Mouse (Mus musculus): ENCODE measurements around the gene Psmc4. TPM values are rescaled to one million over a fixed set of nuclear protein-coding genes. Genes with fewer than 3 reads are reported as not detected.

Psmc4 gene
- polyA plus RNA-seq, 1 experiment from 2014 or later = 380 TPM

DNA sequence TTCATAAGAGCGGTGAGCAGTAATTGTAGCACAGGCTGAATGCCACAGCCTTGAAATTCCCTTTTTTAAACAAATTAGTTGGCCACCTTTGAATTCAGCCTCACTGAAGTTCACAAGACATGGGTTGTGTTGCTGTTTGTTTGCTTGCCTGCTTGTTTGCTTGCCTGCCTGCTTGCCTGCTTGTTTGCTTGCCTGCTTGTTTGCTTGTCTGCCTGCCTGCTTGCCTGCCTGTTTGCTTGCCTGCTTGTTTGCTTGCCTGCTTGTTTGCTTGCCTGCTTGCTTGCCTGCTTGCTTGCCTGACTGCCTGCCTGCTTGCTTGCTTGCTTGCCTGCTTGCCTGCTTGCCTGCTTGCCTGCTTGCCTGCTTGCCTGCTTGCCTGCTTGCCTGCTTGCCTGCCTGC, 10.1 kb upstream of the Psmc4 start:
- H3K27ac ChIP-seq (ENCODE audit: low read depth, low read length) = no peak overlapping the region
- H3K36me3 ChIP-seq (ENCODE audit: control insufficient read depth, insufficient read depth, low read length) = no peaks in the 10 kb centered on the region
- ATAC-seq (no peak), DNase-seq (ENCODE audit: low spot score) (no peak)
- no peaks in the 10 kb centered on the region for H3K9me3 ChIP-seq (replicated peaks; ENCODE audit: control insufficient read depth, low read length)
- no peaks in the 10 kb centered on the region for H3K27me3 ChIP-seq (replicated peaks; ENCODE audit: control insufficient read depth, insufficient read depth, low read length)
- H3K4me1 ChIP-seq (ENCODE audit: control insufficient read depth, insufficient read depth, low read length) = no peaks in the 10 kb centered on the region
- H3K9ac ChIP-seq (ENCODE audit: low read length) = no peak overlapping the region
- 87% methylated on average over 1 of the region's 1 CpGs for WGBS
- H3K4me3 ChIP-seq (ENCODE audit: low read depth, low read length) = no peak overlapping the region
- no peak overlapping the region for H3K4me2 ChIP-seq (ENCODE audit: low read length)

- H3K27ac ChIP-seq (ENCODE audit: low read depth, low read length) = no peak overlapping the region
- peaks cover 5% of the 10 kb centered on the region for H3K36me3 ChIP-seq (ENCODE audit: control insufficient read depth, insufficient read depth, low read length)
- 84% methylated on average over 6 of the region's 6 CpGs for WGBS
- H3K4me1 ChIP-seq (ENCODE audit: control insufficient read depth, insufficient read depth, low read length) = no peaks in the 10 kb centered on the region; the same call in none of the 2 replicates
- DNase-seq (ENCODE audit: low spot score) = no peak
- H3K9me3 ChIP-seq (replicated peaks; ENCODE audit: control insufficient read depth, low read length) = no peaks in the 10 kb centered on the region
- no peak for ATAC-seq
- H3K27me3 ChIP-seq (replicated peaks; ENCODE audit: control insufficient read depth, insufficient read depth, low read length) = no peaks in the 10 kb centered on the region
- no peak overlapping the region for H3K4me2 ChIP-seq (ENCODE audit: low read length)
- H3K9ac ChIP-seq (ENCODE audit: low read length) = no peak overlapping the region
- no peak overlapping the region for H3K4me3 ChIP-seq (ENCODE audit: low read depth, low read length)
Measured at GRCm38 (mm10) chr7:28053046-28053930, 3.4 kb upstream of the Psmc4 start.

GRCm38 (mm10) chr7:28050584-28050983, 683 bp upstream of the Psmc4 start:
- no peaks in the 10 kb centered on the region for H3K9me3 ChIP-seq (replicated peaks; ENCODE audit: control insufficient read depth, low read length)
- no peak overlapping the region for H3K27ac ChIP-seq (ENCODE audit: low read depth, low read length)
- ATAC-seq = no peak; the same call in 1 of the 2 replicates
- 60% methylated on average over 17 of the region's 17 CpGs for WGBS
- DNase-seq (ENCODE audit: low spot score) = no peak
- H3K4me2 ChIP-seq (ENCODE audit: low read length) = peak overlapping the region; percentile 30; the same call in 1 of the 2 replicates
- 0 out of 2 replicates have a peak overlapping the region, but pooled peaks have one; percentile 1 for H3K4me3 ChIP-seq (ENCODE audit: low read depth, low read length)
- H3K9ac ChIP-seq (ENCODE audit: low read length) = peak overlapping the region; percentile 18; the same call in 1 of the 2 replicates
- no peaks in the 10 kb centered on the region; the same call in none of the 2 replicates for H3K4me1 ChIP-seq (ENCODE audit: control insufficient read depth, insufficient read depth, low read length)
- peaks cover 32% of the 10 kb centered on the region for H3K36me3 ChIP-seq (ENCODE audit: control insufficient read depth, insufficient read depth, low read length)
- no peaks in the 10 kb centered on the region for H3K27me3 ChIP-seq (replicated peaks; ENCODE audit: control insufficient read depth, insufficient read depth, low read length)

DNA sequence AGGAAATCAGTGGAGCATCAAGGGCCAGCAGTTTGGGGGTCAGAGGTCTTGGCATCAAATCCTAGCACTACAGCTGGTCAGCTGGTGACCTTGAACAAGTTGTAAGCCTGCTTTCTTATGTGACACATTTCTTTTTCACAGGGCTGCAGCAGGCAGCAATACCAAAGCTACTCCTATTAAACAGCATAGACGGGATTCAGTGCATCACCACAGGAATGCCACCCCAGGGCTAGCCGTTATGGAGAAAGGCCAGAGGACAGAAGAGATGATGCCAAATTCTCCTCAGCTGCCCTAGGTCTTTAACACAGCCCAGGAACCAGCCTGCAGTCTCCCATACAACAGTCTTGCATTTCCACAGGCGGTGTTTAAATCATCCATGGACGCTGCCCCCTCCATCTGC, 5.4 kb downstream of the Psmc4 start:
- ATAC-seq (no peak), DNase-seq (ENCODE audit: low spot score) (no peak)
- WGBS = 93% methylated on average over 4 of the region's 4 CpGs
- Histone ChIP-seq H3K4me2 (ENCODE audit: low read length) (no peak overlapping the region), H3K36me3 (ENCODE audit: control insufficient read depth, insufficient read depth, low read length) (peaks cover 91% of the 10 kb centered on the region), H3K27ac (ENCODE audit: low read depth, low read length) (no peak overlapping the region), H3K9me3 (replicated peaks; ENCODE audit: control insufficient read depth, low read length) (no peaks in the 10 kb centered on the region), H3K27me3 (replicated peaks; ENCODE audit: control insufficient read depth, insufficient read depth, low read length) (no peaks in the 10 kb centered on the region), H3K4me1 (ENCODE audit: control insufficient read depth, insufficient read depth, low read length) (no peaks in the 10 kb centered on the region; the same call in none of the 2 replicates), H3K4me3 (ENCODE audit: low read depth, low read length) (no peak overlapping the region), H3K9ac (ENCODE audit: low read length) (no peak overlapping the region)

- peak overlapping the region; percentile 91 for H3K4me2 ChIP-seq (ENCODE audit: low read length)
- WGBS = 20% methylated on average over 7 of the region's 7 CpGs
- 0 out of 2 replicates have a peak overlapping the region, but pooled peaks have one; percentile 14 for H3K27ac ChIP-seq (ENCODE audit: low read depth, low read length)
- peak overlapping the region; percentile 65 for H3K4me3 ChIP-seq (ENCODE audit: low read depth, low read length)
- H3K36me3 ChIP-seq (ENCODE audit: control insufficient read depth, insufficient read depth, low read length) = 0 out of 2 replicates have a peak, but pooled peaks cover 8% of the 10 kb centered on the region
- no peaks in the 10 kb centered on the region for H3K9me3 ChIP-seq (replicated peaks; ENCODE audit: control insufficient read depth, low read length)
- H3K27me3 ChIP-seq (replicated peaks; ENCODE audit: control insufficient read depth, insufficient read depth, low read length) = no peaks in the 10 kb centered on the region
- H3K4me1 ChIP-seq (ENCODE audit: control insufficient read depth, insufficient read depth, low read length) = peaks cover 4% of the 10 kb centered on the region; the same call in 1 of the 2 replicates
- peak overlapping the region; percentile 88 for H3K9ac ChIP-seq (ENCODE audit: low read length)
- no peak for DNase-seq (ENCODE audit: low spot score)
- peak; percentile 44 for ATAC-seq
Measured at GRCm38 (mm10) chr7:28014445-28014810, 35.5 kb downstream of the Psmc4 start.

DNA sequence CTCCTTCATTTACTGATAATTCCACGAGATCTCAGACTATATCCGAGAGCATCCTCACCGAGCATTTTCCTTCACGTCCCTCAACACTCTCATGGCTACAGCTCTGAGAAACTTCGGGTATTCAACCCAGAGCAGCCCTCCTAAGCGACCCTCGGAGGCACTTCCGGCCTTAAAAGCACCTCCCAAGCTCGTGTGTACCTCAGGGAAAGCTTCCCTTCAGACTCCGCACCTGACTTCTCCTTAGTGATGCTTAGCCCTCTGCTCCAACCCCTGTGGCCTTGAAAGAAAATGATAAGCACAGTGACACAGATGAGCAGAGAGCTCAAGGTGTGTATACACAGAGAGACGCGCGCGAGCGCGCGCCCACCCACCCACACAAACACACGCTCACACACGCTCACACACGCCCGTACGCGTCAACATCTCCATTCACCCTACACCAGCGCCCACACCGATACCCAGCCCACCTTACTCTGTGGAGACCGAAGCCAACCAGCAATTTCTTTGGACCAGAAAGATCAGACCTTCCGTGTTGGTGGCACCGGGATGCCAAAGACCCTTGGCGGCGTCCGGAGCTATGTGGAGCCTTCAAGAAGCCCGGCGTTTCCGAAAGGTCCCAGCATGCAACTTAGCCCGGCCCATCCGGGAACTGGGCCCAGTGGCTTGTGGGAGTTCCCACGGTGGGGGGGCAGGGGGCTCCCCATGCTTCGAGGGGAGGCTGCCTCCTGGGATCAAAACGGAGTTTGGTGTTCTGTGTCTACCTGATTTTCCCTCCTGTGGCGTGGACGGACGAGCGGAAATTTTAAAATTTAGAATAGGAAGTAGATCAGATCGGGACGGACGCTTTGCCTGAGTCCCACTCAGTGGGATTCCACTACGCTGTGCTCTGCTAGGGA, 36.1 kb downstream of the Psmc4 start, which contains the start of gene Zfp850:
Gene Zfp850 (minus strand): TSS at position 567 of the 896 bp plus-strand sequence.
- Histone ChIP-seq H3K9me3 (replicated peaks; ENCODE audit: control insufficient read depth, low read length) (no peaks in the 10 kb centered on the region), H3K27me3 (replicated peaks; ENCODE audit: control insufficient read depth, insufficient read depth, low read length) (no peaks in the 10 kb centered on the region), H3K9ac (ENCODE audit: low read length) (peak within 1 kb of the TSS; percentile 88), H3K4me3 (ENCODE audit: low read depth, low read length) (peak within 1 kb of the TSS; percentile 65), H3K4me1 (ENCODE audit: control insufficient read depth, insufficient read depth, low read length) (peaks cover 4% of the 10 kb centered on the region; the same call in 1 of the 2 replicates), H3K27ac (ENCODE audit: low read depth, low read length) (peak within 1 kb of the TSS; percentile 14; the same call in 1 of the 2 replicates), H3K4me2 (ENCODE audit: low read length) (peak within 1 kb of the TSS; percentile 91), H3K36me3 (ENCODE audit: control insufficient read depth, insufficient read depth, low read length) (0 out of 2 replicates have a peak, but pooled peaks cover 8% of the 10 kb centered on the region)
- ATAC-seq (peak; percentile 97), DNase-seq (ENCODE audit: low spot score) (peak; percentile 90)
- under 1% methylated on average over 47 of the region's 47 CpGs for WGBS

DNA sequence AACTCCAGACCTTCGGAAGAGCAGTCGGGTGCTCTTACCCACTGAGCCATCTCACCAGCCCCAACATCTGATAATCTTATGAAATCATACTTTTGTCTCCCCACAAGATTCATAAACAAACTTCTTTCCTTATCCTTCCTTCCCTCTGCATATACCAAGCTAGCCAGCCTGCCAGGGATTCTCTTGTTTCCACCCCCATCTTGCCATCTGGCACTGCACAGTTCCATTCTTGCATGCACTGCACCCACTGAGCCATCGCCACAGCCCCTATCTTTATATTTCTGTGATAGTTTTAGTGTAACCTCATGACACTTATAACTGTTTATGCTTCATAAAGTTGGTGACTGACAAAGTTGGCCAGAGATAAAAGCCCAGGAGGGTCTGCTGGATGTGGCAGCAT, 39.6 kb downstream of the Psmc4 start:
- no peak overlapping the region for H3K4me2 ChIP-seq (ENCODE audit: low read length)
- no peak overlapping the region for H3K27ac ChIP-seq (ENCODE audit: low read depth, low read length)
- ATAC-seq (no peak), DNase-seq (ENCODE audit: low spot score) (no peak)
- 98% methylated on average over 3 of the region's 3 CpGs for WGBS
- peaks cover 19% of the 10 kb centered on the region for H3K36me3 ChIP-seq (ENCODE audit: control insufficient read depth, insufficient read depth, low read length)
- H3K27me3 ChIP-seq (replicated peaks; ENCODE audit: control insufficient read depth, insufficient read depth, low read length) = no peaks in the 10 kb centered on the region
- H3K4me1 ChIP-seq (ENCODE audit: control insufficient read depth, insufficient read depth, low read length) = peaks cover 4% of the 10 kb centered on the region; the same call in 1 of the 2 replicates
- H3K4me3 ChIP-seq (ENCODE audit: low read depth, low read length) = no peak overlapping the region
- H3K9ac ChIP-seq (ENCODE audit: low read length) = no peak overlapping the region
- no peaks in the 10 kb centered on the region for H3K9me3 ChIP-seq (replicated peaks; ENCODE audit: control insufficient read depth, low read length)
